Mouse (Mus musculus): ENCODE measurements around the gene Rc3h1.
"Not testable (repeated sequence)": the region's sequence is repeated elsewhere in the genome, so short reads cannot be mapped to it uniquely, and the experiment has no call there.

Rc3h1 gene

DNA sequence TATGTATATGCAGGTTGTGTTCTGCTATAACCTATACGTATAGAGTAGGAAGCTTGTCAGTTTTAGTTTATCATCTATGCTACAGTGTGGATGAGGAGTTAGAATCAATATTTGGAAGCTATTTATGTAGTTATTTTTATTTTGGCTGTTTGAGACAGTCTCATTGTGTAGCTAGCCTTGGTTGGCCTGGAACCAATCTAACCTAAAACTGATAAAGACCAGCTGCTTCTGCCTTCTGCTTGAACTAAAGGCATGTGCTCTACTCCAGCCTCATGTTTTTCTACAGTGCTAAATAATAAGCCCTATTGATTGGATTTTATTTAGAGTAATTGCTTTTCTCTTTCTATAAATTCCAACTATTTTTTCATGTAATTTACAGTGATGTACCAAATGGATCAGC is 61.0 kb downstream of the Rc3h1 start:
- DNase-seq: peak in 1 of 2 experiments; percentile 13

DNA sequence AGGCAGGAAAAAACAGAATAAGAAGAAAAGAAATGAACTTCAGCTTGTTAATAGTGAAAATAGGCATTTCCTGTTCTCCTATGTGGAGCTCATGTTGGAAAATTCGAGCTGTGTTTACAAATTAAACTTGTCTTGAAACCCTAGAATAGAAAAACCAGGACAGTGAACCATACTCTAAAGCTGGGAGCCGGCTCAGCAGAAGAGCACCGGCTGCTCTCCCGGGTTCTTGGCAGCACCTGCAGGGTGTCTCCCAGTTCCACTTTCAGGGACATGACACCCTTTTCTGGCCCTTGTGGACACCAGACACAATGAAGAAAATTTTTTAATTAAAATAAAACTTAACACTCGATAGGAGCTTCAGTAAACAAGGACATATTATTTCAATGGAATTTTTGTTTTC is 62.4 kb downstream of the Rc3h1 start:
- DNase-seq: no peak

DNA sequence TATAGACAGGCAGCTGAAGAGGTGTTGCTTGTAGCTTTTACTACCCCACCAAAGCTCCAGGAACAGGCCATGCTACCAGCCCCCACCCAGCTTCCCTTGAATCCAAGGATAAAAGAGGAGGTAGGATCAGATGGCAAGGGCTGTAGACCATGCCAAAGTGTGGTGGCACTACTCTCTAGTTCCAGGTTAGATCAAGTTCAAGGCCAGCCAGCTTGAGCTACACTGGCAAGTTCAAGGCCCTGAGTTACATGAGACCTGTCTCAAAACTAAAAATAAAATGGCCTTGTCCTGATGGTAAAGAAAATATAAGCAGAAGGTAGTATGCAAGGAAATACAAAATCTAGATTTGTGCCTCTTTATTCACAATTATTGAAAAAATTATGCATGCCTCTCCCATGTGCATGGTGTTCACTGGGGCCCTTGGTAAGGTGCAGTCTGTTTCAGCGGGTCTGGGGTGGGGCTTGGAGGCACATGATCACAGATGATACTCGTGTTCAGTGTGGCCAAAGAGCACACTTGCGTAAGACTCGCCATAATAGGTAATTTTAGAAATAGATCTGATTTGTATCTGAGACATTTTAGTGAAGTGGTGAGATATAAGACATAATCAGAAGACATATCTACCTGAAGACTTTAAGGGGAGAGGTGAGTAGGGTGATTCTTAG is 72.0 kb downstream of the Rc3h1 start, which contains the start of gene Serpinc1:
TSS of gene Serpinc1 (plus strand) at position 515 of the 665 bp plus-strand sequence.
- DNase-seq: no peak

DNA sequence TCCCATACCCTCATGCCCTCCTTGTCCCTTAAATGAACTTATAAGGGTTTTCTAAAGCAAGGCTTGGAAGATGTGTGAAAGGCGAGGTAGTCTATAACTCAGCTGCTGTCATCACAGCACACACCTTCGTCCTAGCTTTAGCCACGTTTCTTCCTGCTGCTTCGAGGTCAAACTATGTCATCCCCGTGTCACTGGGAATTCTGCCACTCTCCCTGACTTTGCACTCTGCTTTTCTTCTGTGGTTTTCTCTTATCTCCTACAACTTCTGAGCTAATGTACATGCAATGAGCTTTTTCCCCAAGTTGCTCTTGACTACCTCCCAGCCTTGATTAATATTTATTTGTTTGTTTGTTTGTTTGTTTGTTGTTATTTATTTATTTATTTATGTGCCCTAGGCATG is 73.8 kb downstream of the Rc3h1 start:
- DNase-seq: no peak

DNA sequence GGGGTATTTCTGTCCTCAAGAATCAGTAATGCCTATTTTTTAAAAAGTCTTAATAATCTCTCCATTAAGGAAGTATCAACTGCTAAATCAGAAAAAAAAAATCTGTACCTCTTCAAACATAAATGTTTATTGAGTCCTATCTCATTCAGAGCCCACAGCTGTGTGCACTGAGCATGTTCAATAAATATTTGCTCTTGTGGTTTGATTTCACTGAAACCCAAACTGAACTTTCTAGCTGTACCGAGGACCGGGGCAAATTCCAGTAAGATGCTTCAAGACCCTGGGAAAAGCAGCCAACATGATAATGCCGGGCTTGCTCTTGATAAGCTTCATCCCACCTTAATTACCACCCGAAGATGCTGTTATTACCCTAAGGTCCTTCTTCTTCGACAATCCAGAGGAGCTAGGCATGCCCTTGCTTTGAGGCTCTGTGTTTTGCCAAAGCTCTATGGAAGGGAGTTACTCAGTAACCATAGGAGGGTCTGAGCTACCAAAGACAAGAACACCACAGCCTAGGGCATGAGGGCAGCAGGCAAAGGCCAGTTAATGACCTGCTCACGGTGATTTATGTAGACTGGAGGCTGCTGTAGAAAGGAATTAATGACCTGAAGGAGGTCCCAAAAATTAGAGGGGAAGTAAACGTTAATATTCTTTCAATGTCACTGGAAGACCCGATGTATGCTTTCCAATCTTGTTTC is 74.5 kb downstream of the Rc3h1 start:
- peak; percentile 11 to 57 for DNase-seq

DNA sequence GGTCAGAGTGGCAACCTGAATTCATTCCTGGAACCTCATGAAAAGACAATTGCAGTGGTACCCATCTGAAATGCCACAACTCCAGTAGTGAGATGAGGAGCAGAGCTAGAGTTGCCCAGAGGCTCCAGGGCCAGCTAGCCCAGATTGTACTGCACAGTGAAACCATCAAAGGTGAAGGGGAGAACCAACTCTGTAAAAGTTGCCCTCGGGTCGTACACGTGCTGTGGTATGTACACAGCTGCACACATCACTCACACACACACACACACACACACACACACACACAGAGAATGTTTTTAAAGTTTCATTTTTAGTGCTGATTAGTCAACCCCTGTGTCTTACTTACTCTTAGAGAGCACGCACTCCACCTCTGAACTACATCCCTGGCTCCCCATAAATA is 75.1 kb downstream of the Rc3h1 start:
- DNase-seq: no peak

DNA sequence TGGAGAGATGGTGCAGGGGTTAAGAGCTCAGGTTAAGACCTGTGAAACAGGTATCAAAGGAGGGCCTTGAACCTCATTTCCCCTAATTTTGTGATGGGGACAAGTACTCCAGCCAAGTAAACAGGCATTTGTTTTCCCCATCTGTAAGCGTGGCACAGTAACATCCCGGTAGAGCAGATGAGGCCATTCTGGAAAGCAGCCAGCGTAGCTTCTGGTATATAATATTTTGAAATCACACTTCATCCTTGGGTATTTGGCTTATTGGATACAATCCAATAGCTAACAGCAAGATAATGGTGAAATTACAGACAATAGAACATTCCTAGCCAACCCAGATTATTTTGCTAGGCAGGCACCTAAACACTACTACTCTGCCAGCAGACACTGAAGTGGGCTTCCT is 76.7 kb downstream of the Rc3h1 start:
- no peak for DNase-seq

DNA sequence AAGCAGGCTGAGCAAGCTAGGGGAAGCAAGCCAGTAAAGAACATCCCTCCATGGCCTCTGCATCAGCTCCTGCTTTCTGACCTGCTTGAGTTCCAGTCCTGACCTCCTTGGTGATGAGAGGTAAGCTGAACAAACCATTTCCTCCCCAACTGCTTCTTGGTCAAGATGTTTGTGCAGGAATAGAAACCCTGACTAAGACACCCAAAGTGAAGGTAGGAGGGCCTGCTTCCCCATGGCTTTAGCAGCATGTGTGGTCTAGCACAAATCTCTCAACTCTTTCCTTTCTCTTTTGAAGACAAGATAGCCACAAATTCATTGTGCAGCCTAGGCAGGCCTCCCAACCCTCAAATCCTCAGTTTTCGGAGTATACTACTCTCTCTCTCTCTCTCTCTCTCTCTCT is 78.5 kb downstream of the Rc3h1 start:
- DNase-seq: not testable (repeated sequence)

DNA sequence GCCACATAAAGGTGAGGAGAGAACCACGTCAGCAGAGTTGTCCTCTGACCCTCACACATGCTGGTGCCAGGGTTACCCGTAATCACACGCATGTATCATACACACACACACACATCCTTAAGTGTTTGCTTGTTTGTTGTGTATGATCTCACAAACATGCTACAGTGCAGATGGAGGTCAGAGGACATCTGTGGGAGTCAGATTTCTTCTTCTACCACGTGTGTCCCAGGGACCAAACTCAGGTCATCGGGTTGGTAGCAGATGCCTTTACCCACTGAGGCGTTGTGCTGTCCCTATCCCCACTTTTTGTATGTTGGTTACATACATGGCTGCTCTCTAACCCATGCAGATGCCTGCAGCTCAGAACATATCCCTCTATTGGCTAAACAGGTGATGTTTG is 79.3 kb downstream of the Rc3h1 start:
- no peak for DNase-seq

DNA sequence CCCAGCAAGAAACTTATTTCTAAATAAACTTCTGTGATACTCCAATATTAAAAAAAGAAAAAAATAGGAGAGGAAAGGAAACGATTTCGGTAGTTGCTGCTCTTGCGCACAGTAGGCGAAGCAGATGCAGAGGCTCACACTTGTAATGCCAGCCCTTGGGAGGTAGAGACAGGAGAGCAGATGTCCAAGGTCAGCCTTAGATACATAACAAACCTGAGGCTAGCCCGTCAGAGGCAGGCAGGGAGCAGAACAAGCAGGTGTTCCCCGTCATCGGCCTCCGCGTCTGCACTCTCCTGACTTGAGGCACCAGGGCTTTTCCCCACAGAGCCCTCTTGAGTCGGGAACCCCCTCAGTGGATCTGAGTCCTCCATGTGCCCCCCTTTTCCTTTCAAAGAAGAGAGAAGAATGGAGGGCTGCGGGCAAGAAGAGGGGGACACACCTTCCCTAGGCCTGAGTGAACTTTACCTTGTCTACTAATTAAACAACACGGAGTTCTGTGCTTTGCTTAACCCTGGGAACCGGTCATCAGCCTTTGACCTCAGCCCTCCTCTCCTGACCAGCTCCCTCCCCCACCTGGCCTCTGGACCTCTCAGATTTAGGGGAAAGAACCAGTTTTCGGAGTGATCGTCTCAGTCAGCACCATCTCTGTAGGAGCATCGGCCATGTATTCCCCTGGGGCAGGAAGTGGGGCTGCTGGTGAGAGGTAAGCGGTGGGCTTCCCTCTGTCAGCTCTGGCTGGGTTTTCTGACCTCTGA is 80.8 kb downstream of the Rc3h1 start:
- peak; percentile 11 to 48 for DNase-seq

DNA sequence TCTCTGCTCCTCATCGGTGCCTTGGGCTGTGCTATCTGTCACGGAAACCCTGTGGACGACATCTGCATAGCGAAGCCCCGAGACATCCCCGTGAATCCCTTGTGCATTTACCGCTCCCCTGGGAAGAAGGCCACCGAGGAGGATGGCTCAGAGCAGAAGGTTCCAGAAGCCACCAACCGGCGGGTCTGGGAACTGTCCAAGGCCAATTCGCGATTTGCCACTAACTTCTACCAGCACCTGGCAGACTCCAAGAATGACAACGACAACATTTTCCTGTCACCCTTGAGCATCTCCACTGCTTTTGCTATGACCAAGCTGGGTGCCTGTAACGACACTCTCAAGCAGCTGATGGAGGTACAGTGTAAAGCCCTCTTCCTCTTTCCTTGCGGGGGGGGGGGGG is 83.2 kb downstream of the Rc3h1 start:
- no peak for DNase-seq

DNA sequence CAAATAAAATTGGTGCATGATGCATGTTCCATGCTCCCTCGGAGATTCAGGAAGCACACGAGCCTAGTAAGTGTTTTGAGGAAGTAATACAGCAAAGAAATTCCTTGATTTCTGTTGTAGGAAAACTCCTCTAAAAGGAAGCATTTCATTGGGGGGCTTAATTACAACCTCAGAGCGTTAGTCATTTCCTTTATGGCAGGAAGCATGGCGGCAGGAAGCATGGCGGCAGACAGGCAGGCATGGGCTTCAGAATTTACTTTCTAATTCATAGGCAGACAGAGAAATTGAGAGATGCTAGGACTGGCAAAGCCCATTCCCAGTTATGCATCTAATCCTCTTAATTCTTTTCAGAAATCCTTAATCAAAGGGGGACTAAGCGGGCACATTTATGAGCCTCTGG is 87.6 kb downstream of the Rc3h1 start:
- no peak for DNase-seq

DNA sequence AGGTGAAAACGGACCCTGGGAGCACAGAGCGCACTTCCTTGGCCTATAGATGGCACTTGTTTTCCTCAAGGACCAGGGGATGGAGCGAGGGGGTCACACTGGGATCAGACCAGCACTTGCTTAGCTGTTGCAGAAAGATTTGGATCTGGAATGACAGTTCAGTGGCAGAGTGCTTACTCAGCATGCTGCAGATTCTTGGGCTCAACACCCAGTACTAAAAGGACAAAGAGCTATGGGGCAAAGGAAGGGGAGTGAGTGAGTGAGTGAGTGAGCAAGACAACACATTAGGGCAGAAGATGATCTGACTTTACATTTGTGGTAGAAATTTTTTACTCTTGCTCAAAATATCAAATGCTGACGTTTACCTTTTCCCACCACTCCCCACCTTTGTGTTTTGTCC is 98.7 kb downstream of the Rc3h1 start:
- no peak for DNase-seq

DNA sequence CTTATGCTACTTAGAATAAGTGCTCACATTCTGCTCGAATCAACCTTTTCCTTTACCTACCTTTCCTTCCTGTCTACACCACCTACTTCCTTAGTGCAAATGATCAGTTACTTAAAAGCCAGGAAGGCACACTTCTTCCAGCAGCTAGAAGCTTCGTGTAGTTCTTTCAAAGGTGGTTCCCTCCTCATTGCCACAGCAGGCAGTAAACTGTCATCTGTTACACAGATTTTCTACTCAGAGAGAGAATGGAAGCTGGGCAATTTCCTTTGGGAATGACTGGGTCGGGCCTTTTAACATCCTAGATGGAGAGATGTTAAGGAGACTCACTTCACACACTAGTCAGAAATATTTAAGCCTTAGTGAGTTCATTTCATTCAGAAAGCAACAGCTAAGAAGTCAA is 99.3 kb downstream of the Rc3h1 start:
- no peak for DNase-seq

DNA sequence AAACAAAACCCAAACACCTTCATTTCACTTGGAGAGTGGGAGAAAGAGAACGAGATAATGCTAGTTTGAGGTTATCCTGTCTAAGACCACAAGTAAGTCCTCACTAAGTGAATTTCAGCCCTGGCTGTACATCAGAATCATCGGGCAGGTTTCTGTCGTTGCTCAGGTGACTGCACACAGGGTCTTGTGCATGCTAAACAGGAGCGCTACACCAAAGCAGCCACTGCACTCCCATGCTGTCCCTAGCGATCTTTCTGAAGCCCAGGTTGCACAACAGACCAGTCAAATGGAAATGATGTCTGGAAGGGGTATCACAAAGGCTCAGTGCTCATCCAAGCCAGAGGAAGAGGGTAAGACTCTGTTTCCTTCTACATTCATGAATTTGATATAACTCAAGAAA is 100.3 kb downstream of the Rc3h1 start:
- no peak for DNase-seq

DNA sequence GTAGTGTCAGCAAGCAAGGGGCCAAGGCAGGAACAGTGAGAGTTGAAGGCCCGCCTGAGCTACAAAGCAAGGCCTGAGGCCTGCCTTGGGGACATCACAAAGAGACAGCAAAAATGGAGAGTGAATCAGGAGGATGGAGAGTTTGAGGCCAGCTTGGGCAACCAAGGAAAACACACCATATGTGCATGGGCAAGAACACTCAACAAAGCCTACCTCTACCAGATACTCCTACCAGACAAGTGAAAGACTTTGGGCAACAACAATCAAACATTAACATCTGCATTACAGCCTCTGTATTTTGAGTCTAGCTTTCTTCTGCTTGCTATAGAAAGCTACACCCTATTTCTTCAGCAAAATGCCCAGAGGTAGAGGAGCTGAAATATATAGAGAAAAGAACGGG is 101.8 kb downstream of the Rc3h1 start:
- DNase-seq: no peak

DNA sequence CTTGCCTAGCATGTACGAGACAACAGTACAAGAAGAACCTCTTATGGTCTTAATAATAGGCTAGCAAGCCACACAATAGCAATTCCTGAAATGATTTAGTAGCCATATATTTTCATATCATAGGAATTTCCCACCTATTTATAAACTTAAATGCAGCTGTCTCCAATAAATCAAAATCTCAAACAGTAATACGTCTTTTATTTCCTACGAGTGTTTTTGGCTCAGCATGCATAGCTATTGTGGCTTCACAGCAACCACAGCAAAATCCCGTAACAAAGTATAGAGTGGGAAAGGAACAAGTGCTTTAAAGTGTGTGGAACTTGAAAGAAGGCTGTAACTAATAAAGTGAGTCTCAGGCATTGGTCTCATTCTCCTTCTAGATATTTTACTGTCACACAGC is 104.2 kb downstream of the Rc3h1 start:
- no peak for DNase-seq

DNA sequence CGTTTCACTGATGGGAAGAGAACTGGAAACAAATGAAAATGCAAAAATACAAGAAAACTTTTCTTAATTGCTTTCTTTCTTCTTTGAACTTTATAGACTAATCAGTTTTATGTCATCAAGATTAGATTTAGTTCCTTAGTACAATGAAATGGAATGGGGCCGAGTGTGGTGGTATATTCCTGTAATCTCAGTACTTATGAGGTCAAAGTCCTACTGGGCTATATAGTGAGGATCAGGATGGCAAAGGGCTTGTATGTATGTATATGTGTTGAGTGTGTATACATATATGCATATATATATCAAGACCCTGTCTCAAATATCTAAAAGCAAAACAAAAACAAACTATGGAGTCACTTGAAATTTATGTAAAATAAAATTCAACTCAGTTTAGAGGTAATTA is 110.2 kb downstream of the Rc3h1 start:
- no peak for DNase-seq

DNA sequence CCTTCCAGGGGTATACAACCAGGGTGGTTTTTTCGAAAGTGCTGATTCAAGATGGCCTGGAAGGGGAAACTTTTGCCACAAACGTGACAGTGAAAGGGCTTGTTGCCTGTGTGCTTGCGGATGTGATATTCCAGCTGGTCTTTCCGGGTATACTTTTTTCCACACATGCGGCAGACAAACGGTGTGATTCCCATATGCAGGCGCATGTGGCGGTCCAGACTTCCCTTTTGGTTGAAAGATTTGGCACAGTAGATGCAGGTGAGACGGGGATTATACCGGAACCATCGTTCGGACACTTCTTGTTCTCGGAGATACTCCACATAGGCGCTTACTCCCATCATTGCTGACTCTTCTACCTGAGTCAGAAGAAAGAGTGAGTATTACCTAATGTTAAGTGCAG is 113.8 kb downstream of the Rc3h1 start:
- DNase-seq: no peak

All from kidney, postnatal 25 days (tissue).